Comparison of ENCODE assay signal across 9 mouse cellular contexts in genomic region chr11:83850586-83851272, GRCm38 (mm10). TPM values are rescaled to one million over a fixed set of nuclear protein-coding genes. Genes with fewer than 3 reads are reported as not detected.
DNase-seq lines count a peak whose midpoint lies in the region; ATAC-seq and TF ChIP-seq lines count a peak whose summit lies in the region.
"Had no signal": no experiment of that assay in that cellular context is flagged by ENCODE, and none has a peak within 500 bp of the region (broad histone marks: within the 10 kb centered on the region; RNA-seq: fewer than 3 reads in every experiment).

No protein-coding gene starts in this region.

- 5% methylated on average over 24 of the region's 24 CpGs for WGBS in lung, adult 2 months

- no peak for TF ChIP-seq POLR2A in lung, adult 2 months (IDR thresholded peaks at IDR 0.05; ENCODE audit: borderline replicate concordance, extremely low read depth, low read depth, low read length)

- DNase-seq in urinary bladder, adult 2 months (ENCODE audit: low spot score): peak; percentile 44
- DNase-seq in urinary bladder, postnatal 25 days (ENCODE audit: low spot score): no peak
- DNase-seq in kidney, adult 9 months: peak; percentile 93
- peak; percentile 64 for DNase-seq in lung, adult 2 months
- no peak for DNase-seq in cerebellum, adult 11 months
- DNase-seq in left cerebral cortex, postnatal 10 days (ENCODE audit: extremely low spot score in 1 of 2, low spot score in 2 of 2): no peak
- DNase-seq in adrenal gland, adult 8-10 months: no peak

- ATAC-seq in monocyte, adult 5-6 weeks (replicated peaks; ENCODE audit: insufficient number of reproducible peaks, low FRiP score, low TSS enrichment, poor library complexity, severe bottlenecking): no peak

- intact Hi-C loops in left cerebral cortex, postnatal 10 days (cut with DNase I): loop anchor here (5.0 kb wide), 1 partner anchor 667 kb away; no protein-coding TSS in a partner anchor

- H3K4me1 ChIP-seq in lung, adult 2 months (ENCODE audit: control insufficient read depth, insufficient read depth, low read length): no peaks in the 10 kb centered on the region

- H3K4me3 ChIP-seq in lung, adult 2 months (replicated peaks; ENCODE audit: extremely low read depth, low read depth, low read length): peak overlapping the region; percentile 68

- TF ChIP-seq CTCF in lung, adult 2 months (IDR thresholded peaks at IDR 0.05; ENCODE audit: insufficient read depth, low read length): no peak

RNA-seq across cellular contexts. Expression of gene Hnf1b, which starts 0.9 kb away (rescaled TPM):
- 11.7 and 12.5 TPM in 2 replicates for polyA plus RNA-seq in urinary bladder, adult 2 months (2012; rRNA removed)
- 15.2 and 16.3 TPM in 2 replicates for polyA plus RNA-seq in lung, adult 2 months (2012; rRNA removed)
- total RNA-seq in monocyte, adult 5-6 weeks (2017): not detected in 3 replicates
- under 1 TPM; 0.14 to 0.19 TPM for total RNA-seq in left cerebral cortex, postnatal 10 days (2021)
- under 1 TPM in 2 of 4 experiments, not detected in 2; 0.11 to 0.12 TPM for total RNA-seq in adrenal gland, adult 8-10 months (2022)
- total RNA-seq: heart, postnatal 14 days had no signal

Comparison
In these comparisons a context has a peak if more than half of its experiments do, and no peak if none do; other contexts are left out.
1. DNase-seq: peak in urinary bladder, adult 2 months (single experiment), kidney, adult 9 months (single experiment) and lung, adult 2 months (single experiment); none in urinary bladder, postnatal 25 days (single experiment), cerebellum, adult 11 months (single experiment), left cerebral cortex, postnatal 10 days (0 of 2) and adrenal gland, adult 8-10 months (single experiment).